31 mouse cellular contexts compared by ENCODE assay signal in the genomic region with DNA sequence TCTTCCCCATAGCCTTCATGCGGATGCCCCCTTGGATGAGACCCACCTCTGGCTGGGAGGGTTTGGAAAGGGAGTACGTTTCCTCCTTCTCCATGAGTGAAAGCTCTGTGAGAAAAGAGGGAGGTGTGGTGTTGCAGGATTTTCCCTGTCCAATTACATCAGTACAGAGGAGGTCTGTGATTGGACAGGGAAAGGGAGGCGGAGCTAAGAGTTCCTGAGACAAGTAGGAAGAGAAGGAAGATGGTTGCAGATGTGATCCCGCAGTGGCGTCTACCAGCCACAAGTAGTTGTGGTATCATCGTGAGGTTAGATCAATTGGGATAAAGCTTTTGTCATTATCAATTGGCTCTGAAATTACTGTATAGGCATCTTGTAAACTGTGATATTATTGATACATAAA. TPM values are rescaled to one million over a fixed set of nuclear protein-coding genes. Genes with fewer than 3 reads are reported as not detected.
DNase-seq lines count a peak whose midpoint lies in the region; ATAC-seq and TF ChIP-seq lines count a peak whose summit lies in the region.
"Had no signal": no experiment of that assay in that cellular context is flagged by ENCODE, and none has a peak within 500 bp of the region (broad histone marks: within the 10 kb centered on the region; RNA-seq: fewer than 3 reads in every experiment).

No protein-coding gene starts in this region.

- no peaks in the 10 kb centered on the region for H3K36me3 ChIP-seq in ES-E14 (ENCODE audit: control insufficient read depth, insufficient read depth, low read length, poor library complexity, severe bottlenecking)
- H3K36me3 ChIP-seq in neural tube, embryonic 15.5 days: no peaks in the 10 kb centered on the region
- H3K36me3 ChIP-seq: G1E had no signal

- DNase-seq in ES-CJ7 (ENCODE audit: low read depth, low spot score): peak; percentile 42
- peak; percentile 35 for DNase-seq in ES-E14 (ENCODE audit: low read depth, low spot score)
- DNase-seq in R1 (ENCODE audit: low read depth, low spot score): peak; percentile 83
- peak; percentile 73 for DNase-seq in ZHBTc4 (ENCODE audit: low read depth, low spot score)
- DNase-seq in yolk sac, embryonic 10.5 days (ENCODE audit: low spot score): no peak
- DNase-seq in cerebellum, postnatal 25 days: no peak
- DNase-seq: adrenal gland, adult 2 months; adrenal gland, adult 8-10 months; adrenal gland, postnatal 10 days; adrenal gland, postnatal 14 days; adrenal gland, postnatal 25 days; adrenal gland, postnatal 36 days; B cell, adult 2 months; cerebellum, adult 11 months; cerebellum, adult 11-12 months; cerebellum, adult 18-20 months; cerebellum, adult 2 months; cerebellum, adult 8-10 months; cerebellum, adult 9-10 months; cerebellum, adult 9-11 months had no signal

- H3K27me3 ChIP-seq in neural tube, embryonic 15.5 days (replicated peaks): no peaks in the 10 kb centered on the region
- H3K27me3 ChIP-seq: Patski had no signal

- no peak overlapping the region for H3K4me3 ChIP-seq in ES-E14 (ENCODE audit: insufficient read depth in 1 of 2, low read depth in 1 of 2, low read length in 2 of 2, poor library complexity in 1 of 2, severe bottlenecking in 1 of 2)
- no peak overlapping the region for H3K4me3 ChIP-seq in neural tube, embryonic 15.5 days (replicated peaks)

- H3K27ac ChIP-seq in ES-E14 (ENCODE audit: insufficient read depth, low read depth, low read length, poor library complexity, severe bottlenecking): no peak overlapping the region
- H3K27ac ChIP-seq in neural tube, embryonic 15.5 days (replicated peaks): no peak overlapping the region

- no peaks in the 10 kb centered on the region for H3K4me1 ChIP-seq in ES-E14 (ENCODE audit: control insufficient read depth in 2 of 2, insufficient read depth in 2 of 2, low read length in 2 of 2, poor library complexity in 1 of 2)
- H3K4me1 ChIP-seq in neural tube, embryonic 15.5 days: no peaks in the 10 kb centered on the region

- whole genome bisulfite sequencing in neural tube, embryonic 15.5 days: 84% methylated on average over 6 of the region's 6 CpGs

- in situ Hi-C loops in ES-E14 (cut with MboI; ENCODE audit: low sequenced_read_pairs in 2 of 2, unreplicated experiment in 2 of 2): no loop called here

- no peak for ATAC-seq in activated CD4-positive, CD25-positive, alpha-beta regulatory T cell, adult 4 months
- ATAC-seq in neural tube, embryonic 15.5 days (ENCODE audit: low FRiP score): no peak
- ATAC-seq: CD4-positive, CD25-positive, alpha-beta regulatory T cell, adult 4 months; Patski had no signal

- no peaks in the 10 kb centered on the region for H3K9me3 ChIP-seq in ES-E14 (ENCODE audit: control insufficient read depth, insufficient read depth, low read depth, low read length)
- H3K9me3 ChIP-seq in neural tube, embryonic 15.5 days (replicated peaks): no peaks in the 10 kb centered on the region

- no peak overlapping the region for H3K4me2 ChIP-seq in neural tube, embryonic 15.5 days

- no peak overlapping the region for H3K9ac ChIP-seq in ES-E14 (ENCODE audit: insufficient read depth, low read depth, low read length, poor library complexity, severe bottlenecking)
- H3K9ac ChIP-seq in neural tube, embryonic 15.5 days (replicated peaks): no peak overlapping the region

TF ChIP-seq in ES-E14, 5 proteins besides CTCF, POLR2A, EP300 and RAD21:
- TF ChIP-seq MAFK (IDR thresholded peaks at IDR 0.05; ENCODE audit: insufficient read depth, low read depth, low read length) (no peak), HCFC1 (IDR thresholded peaks at IDR 0.05; ENCODE audit: borderline replicate concordance, insufficient read depth, low read length) (no peak), ZNF384 (IDR thresholded peaks at IDR 0.05; ENCODE audit: low read depth, low read length) (no peak), CHD2 (IDR thresholded peaks at IDR 0.05; ENCODE audit: low read depth, low read length) (no peak), ZC3H11A (IDR thresholded peaks at IDR 0.05; ENCODE audit: borderline replicate concordance, low read depth, low read length) (no peak)

RNA-seq across cellular contexts. Expression of gene Tff1, which starts 7.2 kb away (rescaled TPM):
- total RNA-seq in ES-E14 (2012; rRNA removed): not detected in 2 replicates
- under 1 TPM in 1 of 2 experiments, not detected in 1; 0.89 TPM for polyA plus RNA-seq in activated CD4-positive, CD25-positive, alpha-beta regulatory T cell, adult 4 months (2017; shearing (Covaris generic))
- 4.6 TPM in 1 of 2 replicates, not detected in the other for polyA plus RNA-seq in neural tube, embryonic 15.5 days (2015; fragmentation: Nextera tagmentation; extraction: Ambion mirVana)
- total RNA-seq: adrenal gland, adult 18-20 months; adrenal gland, adult 2 months; adrenal gland, adult 8-10 months; adrenal gland, postnatal 10 days; adrenal gland, postnatal 14 days; adrenal gland, postnatal 25 days; adrenal gland, postnatal 36 days; adrenal gland, postnatal 4 days; G1E; MEL had no signal
- polyA plus RNA-seq: brain, embryonic 14.5 days; C2C12; CD4-positive, CD25-positive, alpha-beta regulatory T cell, adult 4 months; cerebellum, adult 2 months; G1E; Patski had no signal

RNA-seq across cellular contexts. Expression of gene Tff2, which starts 13.8 kb away (rescaled TPM):
- total RNA-seq in ES-E14 (2012; rRNA removed): not detected in 2 replicates
- not detected for polyA plus RNA-seq in activated CD4-positive, CD25-positive, alpha-beta regulatory T cell, adult 4 months (2017; shearing (Covaris generic))
- not detected in 2 replicates for polyA plus RNA-seq in neural tube, embryonic 15.5 days (2015; fragmentation: Nextera tagmentation; extraction: Ambion mirVana)
- total RNA-seq: adrenal gland, adult 18-20 months; adrenal gland, adult 2 months; adrenal gland, adult 8-10 months; adrenal gland, postnatal 14 days; adrenal gland, postnatal 25 days; adrenal gland, postnatal 36 days; CH12.LX; G1E; MEL had no signal
- polyA plus RNA-seq: adrenal gland, adult 2 months; brain, embryonic 14.5 days; C2C12; CD4-positive, CD25-positive, alpha-beta regulatory T cell, adult 4 months; cerebellum, adult 2 months; G1E; Patski had no signal

RNA-seq across cellular contexts. Expression of gene Tff3, which starts 28.5 kb away (rescaled TPM):
- not detected in 2 replicates for total RNA-seq in ES-E14 (2012; rRNA removed)
- polyA plus RNA-seq in activated CD4-positive, CD25-positive, alpha-beta regulatory T cell, adult 4 months (2017; shearing (Covaris generic)): not detected
- polyA plus RNA-seq in neural tube, embryonic 15.5 days (2015; fragmentation: Nextera tagmentation; extraction: Ambion mirVana): 3.2 and 32.6 TPM in 2 replicates
- total RNA-seq: adrenal gland, adult 18-20 months; adrenal gland, adult 2 months; adrenal gland, adult 8-10 months; adrenal gland, postnatal 10 days; adrenal gland, postnatal 25 days; adrenal gland, postnatal 36 days; adrenal gland, postnatal 4 days; CH12.LX; G1E; MEL had no signal
- polyA plus RNA-seq: C2C12; CD4-positive, CD25-positive, alpha-beta regulatory T cell, adult 4 months; G1E; Patski had no signal

RNA-seq across cellular contexts. Expression of gene Tmprss3, which starts 40.9 kb away (rescaled TPM):
- 0.36 and 0.37 TPM in 2 replicates for total RNA-seq in ES-E14 (2012; rRNA removed)
- 1 to 10 TPM; 1.5 to 2.1 TPM for polyA plus RNA-seq in activated CD4-positive, CD25-positive, alpha-beta regulatory T cell, adult 4 months (2017; shearing (Covaris generic))
- polyA plus RNA-seq in neural tube, embryonic 15.5 days (2015; fragmentation: Nextera tagmentation; extraction: Ambion mirVana): 0.06 TPM in 1 of 2 replicates, not detected in the other
- total RNA-seq: adrenal gland, adult 18-20 months; adrenal gland, adult 2 months; adrenal gland, adult 8-10 months; adrenal gland, postnatal 14 days; adrenal gland, postnatal 25 days; adrenal gland, postnatal 36 days; CH12.LX; G1E had no signal
- polyA plus RNA-seq: adrenal gland, adult 2 months; brain, embryonic 14.5 days; C2C12; G1E; Patski had no signal

RNA-seq across cellular contexts. Expression of gene Ubash3a, which starts 49.8 kb away (rescaled TPM):
- total RNA-seq in ES-E14 (2012; rRNA removed): 6.7 and 11.2 TPM in 2 replicates
- 100 to 1,000 TPM; 235 to 244 TPM for polyA plus RNA-seq in activated CD4-positive, CD25-positive, alpha-beta regulatory T cell, adult 4 months (2017; shearing (Covaris generic))
- polyA plus RNA-seq in neural tube, embryonic 15.5 days (2015; fragmentation: Nextera tagmentation; extraction: Ambion mirVana): 7.3 TPM in 1 of 2 replicates, not detected in the other
- total RNA-seq: adrenal gland, postnatal 25 days had no signal
- polyA plus RNA-seq: C2C12; cerebellum, adult 2 months; G1E had no signal

Comparison
In these comparisons a context has a peak if more than half of its experiments do, and no peak if none do; other contexts are left out.
1. DNase-seq: peak in ES-CJ7 (single experiment), ES-E14 (single experiment), R1 (single experiment) and ZHBTc4 (single experiment); none in yolk sac, embryonic 10.5 days (single experiment) and cerebellum, postnatal 25 days (0 of 2).